ENCODE assay signal across 8 mouse cellular contexts in genomic region chr14:103550480-103550879, GRCm38 (mm10). TPM values are rescaled to one million over a fixed set of nuclear protein-coding genes. Genes with fewer than 3 reads are reported as not detected.
DNase-seq lines count a peak whose midpoint lies in the region; ATAC-seq and TF ChIP-seq lines count a peak whose summit lies in the region.

No protein-coding gene starts in this region.

- WGBS in intestine, embryonic 14.5 days: 23% methylated on average over 8 of the region's 8 CpGs
- WGBS in midbrain, embryonic 12.5 days: 13% methylated on average over 8 of the region's 8 CpGs
- WGBS in small intestine, adult 2 months: 10% methylated on average over 8 of the region's 8 CpGs

- no peak overlapping the region for H3K27ac ChIP-seq in intestine, embryonic 14.5 days (ENCODE audit: low read depth)
- H3K27ac ChIP-seq in midbrain, embryonic 12.5 days (replicated peaks): no peak overlapping the region
- no peak overlapping the region for H3K27ac ChIP-seq in small intestine, adult 2 months (ENCODE audit: insufficient read depth, low read depth, low read length)

- no peaks in the 10 kb centered on the region for H3K36me3 ChIP-seq in intestine, embryonic 14.5 days (ENCODE audit: control insufficient read depth, insufficient read depth, low read length)
- H3K36me3 ChIP-seq in midbrain, embryonic 12.5 days: no peaks in the 10 kb centered on the region
- H3K36me3 ChIP-seq in small intestine, adult 2 months (ENCODE audit: control insufficient read depth, insufficient read depth, low read length): no peaks in the 10 kb centered on the region

- no peak overlapping the region for H3K9ac ChIP-seq in intestine, embryonic 14.5 days (ENCODE audit: low read length)
- H3K9ac ChIP-seq in midbrain, embryonic 12.5 days (replicated peaks): no peak overlapping the region

- no peaks in the 10 kb centered on the region for H3K9me3 ChIP-seq in intestine, embryonic 14.5 days (ENCODE audit: control insufficient read depth, low read length)
- H3K9me3 ChIP-seq in midbrain, embryonic 12.5 days: no peaks in the 10 kb centered on the region

- intact Hi-C loops in left cerebral cortex, postnatal 10 days (cut with DNase I): loop anchor here (10.0 kb wide), 1 partner anchor 144 kb away; no protein-coding TSS in a partner anchor

- no peak overlapping the region for H3K4me2 ChIP-seq in intestine, embryonic 14.5 days (ENCODE audit: low read length)
- no peak overlapping the region for H3K4me2 ChIP-seq in midbrain, embryonic 12.5 days (replicated peaks)

- H3K27me3 ChIP-seq in intestine, embryonic 14.5 days (replicated peaks; ENCODE audit: control insufficient read depth, insufficient read depth, low read length): no peaks in the 10 kb centered on the region
- H3K27me3 ChIP-seq in midbrain, embryonic 12.5 days: no peaks in the 10 kb centered on the region
- H3K27me3 ChIP-seq in small intestine, adult 2 months (ENCODE audit: control insufficient read depth, insufficient read depth, low read length): no peaks in the 10 kb centered on the region; the same call in 1 of the 2 replicates

- H3K4me1 ChIP-seq in intestine, embryonic 14.5 days (replicated peaks; ENCODE audit: control insufficient read depth, insufficient read depth, low read length): peaks cover 4% of the 10 kb centered on the region; the same call in 1 of the 2 replicates
- H3K4me1 ChIP-seq in midbrain, embryonic 12.5 days: peaks cover 12% of the 10 kb centered on the region
- no peaks in the 10 kb centered on the region for H3K4me1 ChIP-seq in small intestine, adult 2 months (ENCODE audit: control insufficient read depth, insufficient read depth, insufficient read length, low read length)

- peak; percentile 76 for ATAC-seq in intestine, embryonic 14.5 days (replicated peaks; ENCODE audit: low FRiP score, low TSS enrichment, low read depth)
- peak; percentile 79 for ATAC-seq in midbrain, embryonic 12.5 days (ENCODE audit: low FRiP score, low read depth)
- ATAC-seq in erythroid progenitor cell, adult 5-6 weeks (replicated peaks; ENCODE audit: low FRiP score, poor library complexity, severe bottlenecking): no peak

- peak; percentile 50 for DNase-seq in WW6 (ENCODE audit: low read depth, low spot score)
- DNase-seq in cerebellum, adult 9-11 months: peak; percentile 78
- DNase-seq in frontal cortex, postnatal 14 days (ENCODE audit: low spot score in 2 of 2): peak; percentile 67 to 85
- peak; percentile 94 for DNase-seq in intestine, embryonic 14.5 days (ENCODE audit: low spot score)
- DNase-seq in left cerebral cortex, postnatal 10 days (ENCODE audit: extremely low spot score in 1 of 2, low spot score in 2 of 2): peak; percentile 75 to 76

- TF ChIP-seq POLR2A in small intestine, adult 2 months (IDR thresholded peaks at IDR 0.05; ENCODE audit: low read depth, low read length): no peak

- no peak overlapping the region for H3K4me3 ChIP-seq in intestine, embryonic 14.5 days (ENCODE audit: low read depth, low read length)
- no peak overlapping the region for H3K4me3 ChIP-seq in midbrain, embryonic 12.5 days
- no peak overlapping the region for H3K4me3 ChIP-seq in small intestine, adult 2 months (ENCODE audit: low read depth, low read length)

- TF ChIP-seq CTCF in small intestine, adult 2 months (IDR thresholded peaks at IDR 0.05; ENCODE audit: extremely low read depth, insufficient read length, insufficient replicate concordance, low read depth, low read length): peak; percentile 72; the same call in 1 of the 2 replicates

RNA-seq across cellular contexts. Expression of gene Scel, which starts 37.3 kb away (rescaled TPM):
- polyA plus RNA-seq in intestine, embryonic 14.5 days (2014; fragmentation: Nextera tagmentation; extraction: Ambion mirVana): 0.84 and 1.7 TPM in 2 replicates
- total RNA-seq in left cerebral cortex, postnatal 10 days (2021): 1 to 10 TPM in 1 of 2 experiments, under 1 TPM in 1; 0.73 to 2.0 TPM
- polyA plus RNA-seq in midbrain, embryonic 12.5 days (2016; fragmentation: Nextera tagmentation; extraction: Ambion mirVana): 0.09 and 0.26 TPM in 2 replicates
- not detected in 2 replicates for polyA plus RNA-seq in small intestine, adult 2 months (2012; rRNA removed)
- not detected in 2 replicates for total RNA-seq in erythroid progenitor cell, adult 5-6 weeks (2015; ENCODE audit: low replicate concordance)
- total RNA-seq in erythroid progenitor cell, adult 5-6 weeks (2017; ENCODE audit: low replicate concordance): 0.39 TPM in 1 of 2 replicates, not detected in the other
